16 mouse cellular contexts compared by ENCODE assay signal in the genomic region with DNA sequence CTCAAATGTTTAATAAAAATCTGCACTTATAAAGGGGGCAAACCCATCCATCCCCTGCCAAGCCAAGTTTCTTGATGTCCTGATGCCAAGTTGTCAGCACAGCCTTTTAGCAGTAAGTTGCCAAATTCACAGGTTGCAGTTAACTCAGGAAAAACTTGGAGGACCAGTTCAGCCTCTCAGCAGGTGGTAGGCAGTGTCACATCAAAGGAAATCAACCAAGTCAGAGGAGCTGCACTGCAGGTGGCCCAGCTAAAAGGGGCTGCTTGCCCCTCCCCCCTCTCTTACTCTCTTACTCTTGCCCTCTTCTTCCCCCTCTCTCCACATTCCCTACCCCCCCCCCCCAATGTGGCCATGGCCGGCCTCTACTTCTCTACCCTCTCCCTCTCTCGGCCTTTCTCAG.
"Had no signal": no experiment of that assay in that cellular context is flagged by ENCODE, and none has a peak within 500 bp of the region (broad histone marks: within the 10 kb centered on the region; RNA-seq: fewer than 3 reads in every experiment).

No protein-coding gene starts in this region.

- H3K4me3 ChIP-seq: midbrain, embryonic 10.5 days; midbrain, embryonic 12.5 days; myocyte; neural tube, embryonic 13.5 days; stomach, embryonic 15.5 days had no signal

- ATAC-seq: midbrain, embryonic 16.5 days had no signal

- H3K27ac ChIP-seq: midbrain, embryonic 10.5 days; midbrain, embryonic 12.5 days; neural tube, embryonic 13.5 days; stomach, embryonic 15.5 days; stomach, postnatal 0 days had no signal

- H3K27me3 ChIP-seq: midbrain, embryonic 12.5 days; neural tube, embryonic 13.5 days; stomach, embryonic 15.5 days had no signal

- H3K4me1 ChIP-seq: midbrain, embryonic 10.5 days; midbrain, embryonic 12.5 days; neural tube, embryonic 13.5 days; stomach, embryonic 15.5 days had no signal

- H3K4me2 ChIP-seq: lung, embryonic 14.5 days; midbrain, embryonic 12.5 days; neural tube, embryonic 13.5 days; stomach, embryonic 15.5 days had no signal

- H3K9me3 ChIP-seq: midbrain, embryonic 10.5 days; midbrain, embryonic 12.5 days; neural tube, embryonic 13.5 days; stomach, embryonic 15.5 days had no signal

- H3K36me3 ChIP-seq: midbrain, embryonic 10.5 days; midbrain, embryonic 12.5 days; neural tube, embryonic 13.5 days; stomach, embryonic 15.5 days had no signal

- DNase-seq: lung, adult 18-20 months; lung, embryonic 14.5 days; lung, postnatal 10 days; lung, postnatal 4 days; midbrain, embryonic 14.5 days; right cerebral cortex, postnatal 14 days; thymus, adult 2 months; thymus, postnatal 25 days; thymus, postnatal 4 days had no signal

- H3K9ac ChIP-seq: lung, embryonic 14.5 days; midbrain, embryonic 12.5 days; neural tube, embryonic 13.5 days; stomach, embryonic 15.5 days had no signal
